Mouse (Mus musculus): ENCODE data around the gene Hdac7. TPM values are rescaled to one million over a fixed set of nuclear protein-coding genes. Genes with fewer than 3 reads are reported as not detected.

Gene Hdac7
- polyA plus RNA-seq, 1 experiment from 2014 or later = 20.4 TPM

- 0 out of 2 replicates have a peak overlapping the region, but pooled peaks have one; percentile 20 for H3K9ac ChIP-seq
- H3K4me1 ChIP-seq (replicated peaks) = peaks cover 68% of the 10 kb centered on the region
Observed at GRCm38 (mm10) chr15:97749397-97749796, 94.9 kb downstream of the Hdac7 start.

DNA sequence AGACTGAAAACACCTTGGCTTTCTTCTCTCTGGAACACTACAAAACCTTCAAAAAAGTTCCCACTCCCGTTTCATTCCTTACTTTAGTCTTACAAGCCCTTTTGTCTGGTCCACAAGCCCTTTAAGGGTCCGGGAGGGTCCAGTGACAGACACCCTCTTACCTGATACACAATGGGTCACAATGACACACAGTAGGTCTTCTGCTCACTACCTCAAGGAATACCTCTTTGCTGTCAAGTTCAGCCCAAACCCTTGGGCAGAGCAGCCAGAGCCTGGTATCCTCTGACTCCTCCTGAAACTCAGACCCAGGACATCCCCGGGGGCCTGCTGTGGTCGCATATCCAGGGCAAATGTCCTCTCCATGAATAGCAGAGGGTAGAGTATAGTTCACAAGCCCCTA is 95.3 kb downstream of the Hdac7 start:
- Histone ChIP-seq H3K36me3 (peaks cover 4% of the 10 kb centered on the region; the same call in 1 of the 2 replicates), H3K9ac (0 out of 2 replicates have a peak overlapping the region, but pooled peaks have one; percentile 20), H3K27ac (peak overlapping the region; percentile 61; the same call in 1 of the 2 replicates), H3K4me1 (replicated peaks) (peaks cover 68% of the 10 kb centered on the region), H3K9me3 (replicated peaks) (no peaks in the 10 kb centered on the region), H3K4me2 (peak overlapping the region; percentile 9; the same call in 1 of the 2 replicates), H3K4me3 (no peak overlapping the region; the same call in 1 of the 2 replicates), H3K27me3 (no peaks in the 10 kb centered on the region)
- ATAC-seq (replicated peaks; ENCODE audit: insufficient number of reproducible peaks, insufficient read depth, low FRiP score, low read depth) = no peak
- 82% methylated on average over 4 of the region's 4 CpGs for WGBS

More at GRCm38 (mm10) chr15:97749397-97749796, 94.9 kb downstream of the Hdac7 start:
- WGBS = 91% methylated on average over 9 of the region's 9 CpGs
- ATAC-seq (replicated peaks; ENCODE audit: insufficient number of reproducible peaks, insufficient read depth, low FRiP score, low read depth) = no peak
- H3K4me3 ChIP-seq = no peak overlapping the region; the same call in 1 of the 2 replicates
- H3K36me3 ChIP-seq = peaks cover 4% of the 10 kb centered on the region; the same call in 1 of the 2 replicates
- H3K9me3 ChIP-seq (replicated peaks) = no peaks in the 10 kb centered on the region
- H3K4me2 ChIP-seq = peak overlapping the region; percentile 9; the same call in 1 of the 2 replicates
- H3K27me3 ChIP-seq = no peaks in the 10 kb centered on the region
- peak overlapping the region; percentile 82; the same call in 1 of the 2 replicates for H3K27ac ChIP-seq

- ATAC-seq (replicated peaks; ENCODE audit: insufficient number of reproducible peaks, insufficient read depth, low FRiP score, low read depth) = peak; percentile 70
- Histone ChIP-seq H3K4me2 (peak overlapping the region; percentile 26), H3K9ac (no peak overlapping the region)
Observed at GRCm38 (mm10) chr15:97748309-97748708, 96.0 kb downstream of the Hdac7 start.

GRCm38 (mm10) chr15:97747486-97747885 is 96.8 kb downstream of the Hdac7 start:
- Histone ChIP-seq H3K4me2 (no peak overlapping the region; the same call in 1 of the 2 replicates), H3K27ac (no peak overlapping the region), H3K9ac (no peak overlapping the region), H3K9me3 (replicated peaks) (no peaks in the 10 kb centered on the region), H3K36me3 (peaks cover 4% of the 10 kb centered on the region; the same call in 1 of the 2 replicates), H3K27me3 (no peaks in the 10 kb centered on the region), H3K4me3 (no peak overlapping the region), H3K4me1 (replicated peaks) (peaks cover 66% of the 10 kb centered on the region)
- WGBS = 83% methylated on average over 4 of the region's 4 CpGs
- ATAC-seq (replicated peaks; ENCODE audit: insufficient number of reproducible peaks, insufficient read depth, low FRiP score, low read depth) = no peak

More at GRCm38 (mm10) chr15:97748309-97748708, 96.0 kb downstream of the Hdac7 start:
- Histone ChIP-seq H3K27ac (peak overlapping the region; percentile 61), H3K36me3 (peaks cover 4% of the 10 kb centered on the region; the same call in 1 of the 2 replicates), H3K27me3 (no peaks in the 10 kb centered on the region), H3K4me1 (replicated peaks) (peaks cover 65% of the 10 kb centered on the region), H3K9me3 (replicated peaks) (no peaks in the 10 kb centered on the region), H3K4me3 (no peak overlapping the region; the same call in 1 of the 2 replicates)
- 27% methylated on average over 10 of the region's 10 CpGs for WGBS

DNA sequence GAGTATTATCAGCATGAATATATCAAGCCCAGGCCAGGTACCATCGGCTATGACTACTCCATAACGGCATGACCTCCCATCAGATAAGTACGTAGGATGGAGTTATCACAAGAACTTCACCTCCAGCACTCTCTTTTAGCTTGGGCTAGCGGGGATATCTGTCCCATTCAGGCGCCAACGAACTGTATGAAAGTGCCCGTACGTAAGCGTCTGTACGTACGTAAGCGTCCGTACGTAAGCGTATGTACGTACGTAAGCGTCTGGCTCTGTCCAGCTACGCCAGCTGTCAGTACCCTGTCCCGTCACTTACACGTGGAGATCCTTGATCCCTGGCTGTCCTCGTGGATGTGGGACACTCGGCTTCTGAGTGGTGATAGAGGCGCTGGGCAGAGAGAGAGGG is 97.6 kb downstream of the Hdac7 start:
- H3K4me3 ChIP-seq = no peak overlapping the region
- no peaks in the 10 kb centered on the region for H3K27me3 ChIP-seq
- H3K36me3 ChIP-seq = peaks cover 4% of the 10 kb centered on the region; the same call in 1 of the 2 replicates
- peaks cover 71% of the 10 kb centered on the region for H3K4me1 ChIP-seq (replicated peaks)
- no peak overlapping the region for H3K4me2 ChIP-seq
- H3K9me3 ChIP-seq (replicated peaks) = no peaks in the 10 kb centered on the region
- no peak for ATAC-seq (replicated peaks; ENCODE audit: insufficient number of reproducible peaks, insufficient read depth, low FRiP score, low read depth)
- no peak overlapping the region for H3K27ac ChIP-seq
- H3K9ac ChIP-seq = no peak overlapping the region
- 87% methylated on average over 24 of the region's 24 CpGs for WGBS

GRCm38 (mm10) chr15:97746278-97746677 is 98.0 kb downstream of the Hdac7 start:
- peaks cover 73% of the 10 kb centered on the region for H3K4me1 ChIP-seq (replicated peaks)
- ATAC-seq (replicated peaks; ENCODE audit: insufficient number of reproducible peaks, insufficient read depth, low FRiP score, low read depth) = no peak
- no peak overlapping the region for H3K9ac ChIP-seq
- no peak overlapping the region for H3K4me2 ChIP-seq
- H3K9me3 ChIP-seq (replicated peaks) = no peaks in the 10 kb centered on the region
- no peak overlapping the region for H3K4me3 ChIP-seq
- 85% methylated on average over 10 of the region's 10 CpGs for WGBS
- H3K27me3 ChIP-seq = no peaks in the 10 kb centered on the region
- H3K27ac ChIP-seq = no peak overlapping the region
- H3K36me3 ChIP-seq = peaks cover 4% of the 10 kb centered on the region; the same call in 1 of the 2 replicates

DNA sequence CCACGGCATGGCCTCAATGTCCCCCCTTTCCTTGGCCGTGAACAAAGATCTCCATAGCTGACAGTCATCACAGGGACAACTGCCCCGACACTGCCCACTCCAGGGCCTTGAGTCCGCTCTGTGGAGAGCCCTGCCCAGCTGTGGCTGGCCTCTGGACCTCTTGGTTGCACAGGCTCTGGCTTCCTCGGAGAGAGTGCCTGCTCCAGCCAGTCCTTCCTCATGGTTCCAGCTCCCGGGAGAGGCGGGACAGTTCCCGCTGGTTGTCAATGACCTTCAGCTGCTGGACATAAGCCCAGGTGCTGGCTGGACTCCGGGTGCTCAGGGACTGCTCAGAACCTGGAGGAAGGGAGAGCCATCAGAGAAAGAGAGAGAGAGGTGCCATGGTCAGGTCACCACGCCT is 99.0 kb downstream of the Hdac7 start:
- H3K4me2 ChIP-seq = no peak overlapping the region
- H3K4me1 ChIP-seq (replicated peaks) = peaks cover 69% of the 10 kb centered on the region
- H3K27ac ChIP-seq = peak overlapping the region; percentile 35
- 37% methylated on average over 10 of the region's 10 CpGs for WGBS
- H3K9ac ChIP-seq = no peak overlapping the region
- H3K36me3 ChIP-seq = peaks cover 4% of the 10 kb centered on the region; the same call in 1 of the 2 replicates
- H3K4me3 ChIP-seq = no peak overlapping the region
- no peaks in the 10 kb centered on the region for H3K9me3 ChIP-seq (replicated peaks)
- ATAC-seq (replicated peaks; ENCODE audit: insufficient number of reproducible peaks, insufficient read depth, low FRiP score, low read depth) = no peak
- no peaks in the 10 kb centered on the region for H3K27me3 ChIP-seq

- H3K36me3 ChIP-seq = peaks cover 4% of the 10 kb centered on the region; the same call in 1 of the 2 replicates
- no peak overlapping the region for H3K4me3 ChIP-seq
- ATAC-seq (replicated peaks; ENCODE audit: insufficient number of reproducible peaks, insufficient read depth, low FRiP score, low read depth) = no peak
- H3K4me2 ChIP-seq = no peak overlapping the region
- 64% methylated on average over 10 of the region's 10 CpGs for WGBS
- H3K27ac ChIP-seq = peak overlapping the region; percentile 35; the same call in 1 of the 2 replicates
- H3K4me1 ChIP-seq (replicated peaks) = peaks cover 65% of the 10 kb centered on the region
- H3K9ac ChIP-seq = no peak overlapping the region
- no peaks in the 10 kb centered on the region for H3K9me3 ChIP-seq (replicated peaks)
- H3K27me3 ChIP-seq = no peaks in the 10 kb centered on the region
Observed at GRCm38 (mm10) chr15:97744930-97745329, 99.4 kb downstream of the Hdac7 start.

DNA sequence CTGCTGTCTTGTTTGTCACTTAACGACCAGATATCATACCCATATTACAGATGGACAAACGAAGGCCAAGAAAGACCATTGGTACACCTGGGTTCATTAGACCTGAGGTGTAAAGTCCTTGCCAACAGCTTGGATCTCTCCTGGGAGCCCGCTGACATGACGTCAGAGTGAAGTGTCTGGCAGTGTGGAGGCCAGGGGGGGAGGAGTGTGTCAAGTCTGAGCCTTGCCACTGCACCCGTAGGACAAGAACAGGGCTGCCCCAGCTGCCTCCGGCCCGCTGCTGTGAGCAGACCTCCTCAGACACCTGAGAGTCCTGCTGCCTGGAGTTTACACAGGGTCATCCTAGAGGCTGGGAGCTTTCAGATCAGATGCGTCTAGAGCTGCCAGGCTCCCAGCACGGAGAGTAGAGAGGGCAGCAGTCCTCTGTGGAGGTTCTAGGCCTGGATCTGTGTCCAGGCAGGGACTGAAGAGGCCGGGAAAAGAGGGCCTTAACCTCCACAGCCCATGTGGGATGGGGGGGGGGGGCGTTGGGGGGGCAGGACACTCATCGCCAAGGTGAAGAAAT is 100.3 kb downstream of the Hdac7 start:
- Histone ChIP-seq H3K9ac (no peak overlapping the region), H3K9me3 (replicated peaks) (no peaks in the 10 kb centered on the region), H3K4me3 (no peak overlapping the region), H3K27ac (0 out of 2 replicates have a peak overlapping the region, but pooled peaks have one; percentile 13), H3K36me3 (peaks cover 4% of the 10 kb centered on the region; the same call in 1 of the 2 replicates), H3K4me1 (replicated peaks) (peaks cover 56% of the 10 kb centered on the region), H3K4me2 (no peak overlapping the region), H3K27me3 (no peaks in the 10 kb centered on the region)
- 60% methylated on average over 12 of the region's 12 CpGs for WGBS
- ATAC-seq (replicated peaks; ENCODE audit: insufficient number of reproducible peaks, insufficient read depth, low FRiP score, low read depth) = no peak

DNA sequence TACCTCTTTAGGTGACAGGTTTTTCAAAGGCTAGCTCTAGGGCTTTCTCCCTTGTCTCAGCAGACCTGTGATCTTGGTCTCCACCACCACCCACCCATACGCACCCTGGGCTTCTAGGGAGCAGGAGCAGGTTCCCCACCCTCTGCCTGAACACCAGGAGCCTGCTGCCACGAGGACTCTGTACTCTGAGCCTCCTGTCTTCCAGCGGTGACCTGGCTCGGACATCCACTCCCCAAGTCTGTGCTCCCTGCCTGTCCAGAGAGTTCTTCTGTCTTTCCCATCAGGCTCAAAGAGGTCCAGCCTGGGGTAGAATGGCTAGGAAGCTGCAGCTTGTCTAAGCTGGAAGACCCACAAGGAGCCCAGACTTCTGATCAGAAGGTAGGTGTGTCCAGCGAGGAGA is 101.1 kb downstream of the Hdac7 start:
- no peak overlapping the region for H3K4me3 ChIP-seq
- 89% methylated on average over 5 of the region's 5 CpGs for WGBS
- H3K27me3 ChIP-seq = no peaks in the 10 kb centered on the region
- no peak overlapping the region for H3K4me2 ChIP-seq
- no peak overlapping the region for H3K27ac ChIP-seq
- no peaks in the 10 kb centered on the region for H3K9me3 ChIP-seq (replicated peaks)
- H3K36me3 ChIP-seq = peaks cover 4% of the 10 kb centered on the region; the same call in 1 of the 2 replicates
- H3K4me1 ChIP-seq (replicated peaks) = peaks cover 49% of the 10 kb centered on the region
- no peak overlapping the region for H3K9ac ChIP-seq
- ATAC-seq (replicated peaks; ENCODE audit: insufficient number of reproducible peaks, insufficient read depth, low FRiP score, low read depth) = no peak
